Mouse (Mus musculus): ENCODE data around the gene Ugt2a2.
A peak's percentile ranks its signal among the peaks of the same experiment; 100 is the strongest.
"Not testable (repeated sequence)": the region's sequence is repeated elsewhere in the genome, so short reads cannot be mapped to it uniquely, and the experiment has no call there.

Ugt2a2 gene

GRCm38 (mm10) chr5:87482160-87482559 is at the start of gene Ugt2a2:
Gene Ugt2a2, minus strand, starts transcription at chr5:87482260.
- DNase-seq (ENCODE audit: low read depth), result no peak

- not testable (repeated sequence) for DNase-seq (ENCODE audit: low read depth)
These were observed 41.5 kb upstream of the Ugt2a2 start for GRCm38 (mm10) chr5:87523561-87523960.

DNA sequence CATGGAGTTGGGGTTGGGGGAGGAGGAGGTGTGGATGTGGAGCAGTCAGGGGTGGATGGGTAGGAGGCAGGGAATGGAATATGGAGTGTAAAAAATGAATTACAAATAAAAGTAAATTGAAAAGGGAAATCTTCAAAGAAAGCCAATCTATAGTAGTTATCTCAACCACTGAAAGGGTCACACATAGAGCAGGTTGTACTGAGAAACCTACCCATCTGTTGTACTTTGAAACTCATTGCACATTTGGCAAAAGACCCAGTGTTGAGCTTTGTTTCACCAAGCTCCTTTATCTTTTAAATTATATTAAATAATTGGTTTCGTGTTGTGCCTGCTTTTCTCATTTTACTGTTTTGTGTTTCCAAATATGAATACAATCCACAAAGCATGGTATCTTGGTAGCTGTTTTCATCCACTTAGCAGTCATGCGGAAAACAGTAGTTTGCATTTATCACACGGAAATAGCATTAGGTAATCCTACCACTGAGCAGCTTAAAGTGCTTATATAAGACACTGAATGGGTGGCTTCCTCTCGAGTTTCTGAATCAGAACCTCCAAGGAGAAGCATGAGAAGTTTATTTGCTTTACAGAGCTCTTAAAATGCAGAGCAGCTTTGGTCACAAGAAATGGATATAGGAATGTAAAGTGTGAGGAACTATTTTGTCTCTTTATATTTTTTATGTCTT is 23.9 kb upstream of the Ugt2a2 start:
- no peak for DNase-seq (ENCODE audit: low read depth)

GRCm38 (mm10) chr5:87502687-87503086 is 20.6 kb upstream of the Ugt2a2 start:
- no peak for DNase-seq (ENCODE audit: low read depth)

- DNase-seq (ENCODE audit: low read depth), result no peak
These were observed 17.3 kb upstream of the Ugt2a2 start for GRCm38 (mm10) chr5:87499341-87499740.

GRCm38 (mm10) chr5:87498936-87499335 is 16.9 kb upstream of the Ugt2a2 start:
- DNase-seq (ENCODE audit: low read depth), result no peak

GRCm38 (mm10) chr5:87490771-87491170 is 8.7 kb upstream of the Ugt2a2 start, which contains the start of gene Ugt2a1:
Gene Ugt2a1, minus strand, starts transcription at chr5:87490871.
- DNase-seq (ENCODE audit: low read depth), result no peak

GRCm38 (mm10) chr5:87486706-87487105 is 4.6 kb upstream of the Ugt2a2 start, which contains the start of gene Gm43638:
Gene Gm43638, minus strand, starts transcription at chr5:87486806.
- not testable (repeated sequence) for DNase-seq (ENCODE audit: low read depth)

GRCm38 (mm10) chr5:87458810-87459209 is 23.2 kb downstream of the Ugt2a2 start:
- no peak for DNase-seq (ENCODE audit: low read depth)

DNA sequence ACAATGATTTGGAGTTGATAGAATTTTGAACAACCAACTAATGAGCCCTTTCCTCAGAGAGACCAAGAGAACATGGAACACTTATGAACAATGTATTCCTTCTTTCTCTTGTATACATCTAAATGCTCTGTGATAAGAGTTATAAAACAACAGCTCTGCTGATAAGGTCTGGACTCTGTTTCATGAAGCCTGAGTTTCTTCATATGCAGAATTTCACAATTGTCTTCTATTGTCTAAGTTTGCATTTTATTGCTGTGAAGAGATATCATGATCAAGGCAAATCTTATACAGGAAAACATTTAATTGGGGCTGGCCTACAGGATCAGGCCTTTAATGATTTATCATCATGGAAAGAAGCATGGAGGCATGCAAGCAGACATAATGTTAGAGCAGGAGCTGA is 24.4 kb downstream of the Ugt2a2 start:
- no peak for DNase-seq (ENCODE audit: low read depth)

DNA sequence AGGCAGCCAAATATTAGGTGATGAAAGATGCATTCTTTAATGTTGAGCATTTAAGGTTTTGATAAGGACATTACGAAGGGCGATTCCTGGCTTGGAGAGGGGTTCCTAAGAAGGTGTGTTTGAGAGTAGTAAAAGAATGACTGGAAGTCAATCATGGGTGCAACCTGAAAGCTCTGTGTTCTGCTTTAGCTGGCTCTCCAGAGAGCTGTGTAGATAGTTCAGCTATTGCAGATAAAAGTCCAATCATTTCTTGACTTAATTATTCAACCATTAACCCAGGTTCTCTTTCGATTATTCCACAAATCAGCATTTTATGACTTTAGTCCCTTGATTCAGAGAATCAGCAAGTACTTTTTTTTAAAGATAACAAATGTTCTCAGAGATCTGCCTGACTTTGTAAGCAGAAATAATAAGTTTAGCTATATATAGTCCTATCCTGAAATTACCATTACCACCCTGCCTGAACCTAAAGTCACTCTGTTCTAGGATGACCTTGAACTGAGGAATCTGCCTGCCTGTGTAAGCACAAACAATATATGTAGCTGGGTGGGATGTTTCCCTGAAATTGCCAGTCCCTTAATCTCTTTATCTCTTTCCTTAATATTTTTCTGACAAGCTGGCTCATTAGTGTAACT is 25.7 kb downstream of the Ugt2a2 start:
- DNase-seq (ENCODE audit: low read depth), result no peak

DNA sequence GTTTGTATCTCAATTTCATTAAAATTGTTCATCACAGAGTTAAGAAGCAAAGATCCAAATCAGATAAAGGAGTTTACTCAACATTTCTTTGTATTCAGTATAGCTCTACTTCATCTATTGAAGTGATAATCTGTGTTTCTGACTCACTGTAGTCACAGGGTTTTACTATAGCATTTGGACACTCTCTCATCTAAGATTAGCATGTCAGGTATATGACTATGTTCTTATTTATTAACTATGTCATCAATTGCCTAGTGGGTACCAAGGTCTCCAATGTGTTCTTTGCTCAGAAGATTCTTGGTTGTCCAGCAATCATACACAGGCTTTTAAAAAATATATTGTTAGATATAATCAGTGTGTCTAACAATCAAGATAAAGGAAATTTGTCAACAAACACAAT is 26.5 kb downstream of the Ugt2a2 start:
- DNase-seq (ENCODE audit: low read depth), result no peak

DNA sequence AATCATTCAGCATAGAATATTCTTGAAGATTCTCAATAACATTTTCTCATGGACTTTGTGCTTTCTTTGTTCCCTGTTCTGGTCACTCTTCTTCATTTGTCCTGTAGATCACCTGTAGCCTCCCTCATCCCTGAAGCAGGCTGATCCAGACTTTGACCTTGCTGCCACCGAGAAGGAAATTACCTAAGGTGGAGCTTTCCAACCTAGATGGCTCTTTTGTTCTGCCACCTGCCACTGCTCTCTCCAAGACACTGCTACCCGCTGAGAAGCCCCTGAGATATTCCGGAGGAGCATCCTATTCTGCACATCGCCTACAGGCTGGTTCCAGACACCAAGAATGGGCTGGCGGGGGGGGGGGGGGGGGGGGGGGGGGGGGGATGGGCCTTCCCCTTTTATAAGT is 29.5 kb downstream of the Ugt2a2 start:
- DNase-seq (ENCODE audit: low read depth), result not testable (repeated sequence)

DNA sequence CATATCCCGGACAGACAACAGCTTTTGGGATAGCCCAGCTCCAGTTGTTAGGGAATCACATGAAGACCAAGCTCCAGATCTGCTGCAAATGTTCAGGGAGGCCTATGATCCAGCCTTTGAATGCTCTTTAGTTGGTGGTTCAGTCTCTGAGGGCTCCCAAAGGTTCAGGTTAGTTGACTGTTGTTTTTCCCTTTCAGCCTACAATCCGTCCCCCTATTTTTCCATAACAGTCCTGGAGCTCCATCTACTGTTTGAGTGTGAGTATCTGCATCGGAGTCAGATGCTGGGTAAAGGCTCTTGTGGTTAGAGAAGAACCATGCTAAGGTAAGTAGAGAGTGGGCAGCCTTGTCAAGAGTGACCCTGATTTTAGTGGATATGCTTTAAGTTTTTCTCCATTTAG is 45.8 kb downstream of the Ugt2a2 start:
- DNase-seq (ENCODE audit: low read depth), result peak; percentile 18

- no peak for DNase-seq (ENCODE audit: low read depth)
These were observed 56.4 kb downstream of the Ugt2a2 start for GRCm38 (mm10) chr5:87425676-87426075.

DNA sequence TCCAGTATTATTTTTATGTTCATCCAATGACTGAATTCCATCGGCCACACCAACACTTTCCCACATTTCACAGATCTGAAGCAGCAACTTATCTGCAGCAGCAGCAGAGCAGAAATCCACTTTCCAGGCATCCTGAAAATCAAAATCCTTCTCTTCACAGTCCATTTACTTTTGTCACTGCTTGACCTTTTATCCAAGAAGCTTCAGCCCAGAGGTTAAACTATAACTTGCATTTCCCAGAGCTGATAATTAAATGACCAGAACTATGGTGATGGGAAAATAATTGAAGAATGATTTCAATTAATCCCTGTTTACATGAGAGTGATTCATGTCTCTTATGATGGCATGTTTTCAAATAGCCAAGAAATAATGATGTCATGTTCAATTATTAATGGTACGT is 58.0 kb downstream of the Ugt2a2 start, which contains the start of gene Ugt2b38:
TSS of gene Ugt2b38 (minus strand) at position 163 of the 400 bp plus-strand sequence.
- DNase-seq (ENCODE audit: low read depth), result not testable (repeated sequence)

Measured in 416B (cell line).